Mouse (Mus musculus): ENCODE data around the gene Col9a1. TPM values are rescaled to one million over a fixed set of nuclear protein-coding genes. Genes with fewer than 3 reads are reported as not detected.

Col9a1 gene
- total and polyA plus RNA-seq, 2 experiments: not detected

- 77% methylated on average over 10 of the region's 10 CpGs for WGBS
- Histone ChIP-seq H3K27ac (replicated peaks; ENCODE audit: insufficient read depth, low read depth, low read length) (no peak overlapping the region), H3K4me3 (ENCODE audit: insufficient read depth, low read depth, low read length) (no peak overlapping the region), H3K4me1 (ENCODE audit: control insufficient read depth, insufficient read depth, low read length) (no peaks in the 10 kb centered on the region), H3K36me3 (ENCODE audit: control insufficient read depth, insufficient read depth, low read length) (no peaks in the 10 kb centered on the region), H3K79me2 (ENCODE audit: control insufficient read depth, insufficient read depth, low read length) (no peaks in the 10 kb centered on the region), H3K9ac (ENCODE audit: low read depth, low read length) (no peak overlapping the region), H3K27me3 (ENCODE audit: control insufficient read depth, insufficient read depth, low read length) (no peaks in the 10 kb centered on the region)
- no peak for DNase-seq (ENCODE audit: extremely low read depth, low read depth, low spot score)
- TF ChIP-seq POLR2A (IDR thresholded peaks at IDR 0.05; ENCODE audit: extremely low read depth, insufficient read depth, low read length): no peak
- no peak for TF ChIP-seq CTCF (IDR thresholded peaks at IDR 0.05; ENCODE audit: low read depth, low read length)
Measured at GRCm38 (mm10) chr1:24248294-24249104, 71.1 kb downstream of the Col9a1 start.

GRCm38 (mm10) chr1:24249105-24249664 is 71.8 kb downstream of the Col9a1 start:
- peak; percentile 22 for DNase-seq (ENCODE audit: extremely low read depth, low read depth, low spot score)
- 53% methylated on average over 3 of the region's 3 CpGs for WGBS
- Histone ChIP-seq H3K27me3 (ENCODE audit: control insufficient read depth, insufficient read depth, low read length) (no peaks in the 10 kb centered on the region), H3K9ac (ENCODE audit: low read depth, low read length) (no peak overlapping the region), H3K4me3 (ENCODE audit: insufficient read depth, low read depth, low read length) (no peak overlapping the region), H3K27ac (replicated peaks; ENCODE audit: insufficient read depth, low read depth, low read length) (no peak overlapping the region), H3K79me2 (ENCODE audit: control insufficient read depth, insufficient read depth, low read length) (no peaks in the 10 kb centered on the region), H3K4me1 (ENCODE audit: control insufficient read depth, insufficient read depth, low read length) (no peaks in the 10 kb centered on the region), H3K36me3 (ENCODE audit: control insufficient read depth, insufficient read depth, low read length) (no peaks in the 10 kb centered on the region)
- TF ChIP-seq CTCF (IDR thresholded peaks at IDR 0.05; ENCODE audit: low read depth, low read length) (peak; percentile 59), POLR2A (IDR thresholded peaks at IDR 0.05; ENCODE audit: extremely low read depth, insufficient read depth, low read length) (no peak)

GRCm38 (mm10) chr1:24257961-24258360 is 80.6 kb downstream of the Col9a1 start:
- Histone ChIP-seq H3K9ac (ENCODE audit: low read depth, low read length) (no peak overlapping the region), H3K36me3 (ENCODE audit: control insufficient read depth, insufficient read depth, low read length) (no peaks in the 10 kb centered on the region), H3K79me2 (ENCODE audit: control insufficient read depth, insufficient read depth, low read length) (no peaks in the 10 kb centered on the region), H3K27me3 (ENCODE audit: control insufficient read depth, insufficient read depth, low read length) (no peaks in the 10 kb centered on the region), H3K4me1 (ENCODE audit: control insufficient read depth, insufficient read depth, low read length) (no peaks in the 10 kb centered on the region), H3K4me3 (ENCODE audit: insufficient read depth, low read depth, low read length) (no peak overlapping the region), H3K27ac (replicated peaks; ENCODE audit: insufficient read depth, low read depth, low read length) (no peak overlapping the region)
- 81% methylated on average over 5 of the region's 5 CpGs for WGBS
- DNase-seq (ENCODE audit: extremely low read depth, low read depth, low spot score): no peak
- TF ChIP-seq CTCF (IDR thresholded peaks at IDR 0.05; ENCODE audit: low read depth, low read length): no peak
- TF ChIP-seq POLR2A (IDR thresholded peaks at IDR 0.05; ENCODE audit: extremely low read depth, insufficient read depth, low read length): no peak

GRCm38 (mm10) chr1:24259419-24259818 is 82.0 kb downstream of the Col9a1 start:
- Histone ChIP-seq H3K4me3 (ENCODE audit: insufficient read depth, low read depth, low read length) (no peak overlapping the region), H3K36me3 (ENCODE audit: control insufficient read depth, insufficient read depth, low read length) (no peaks in the 10 kb centered on the region), H3K79me2 (ENCODE audit: control insufficient read depth, insufficient read depth, low read length) (no peaks in the 10 kb centered on the region), H3K27ac (replicated peaks; ENCODE audit: insufficient read depth, low read depth, low read length) (no peak overlapping the region), H3K4me1 (ENCODE audit: control insufficient read depth, insufficient read depth, low read length) (no peaks in the 10 kb centered on the region), H3K27me3 (ENCODE audit: control insufficient read depth, insufficient read depth, low read length) (no peaks in the 10 kb centered on the region), H3K9ac (ENCODE audit: low read depth, low read length) (no peak overlapping the region)
- TF ChIP-seq POLR2A (IDR thresholded peaks at IDR 0.05; ENCODE audit: extremely low read depth, insufficient read depth, low read length): no peak
- no peak for TF ChIP-seq CTCF (IDR thresholded peaks at IDR 0.05; ENCODE audit: low read depth, low read length)
- DNase-seq (ENCODE audit: extremely low read depth, low read depth, low spot score): no peak
- 81% methylated on average over 6 of the region's 6 CpGs for WGBS

- no peak overlapping the region for H3K4me3 ChIP-seq (ENCODE audit: insufficient read depth, low read depth, low read length)
- H3K27ac ChIP-seq (replicated peaks; ENCODE audit: insufficient read depth, low read depth, low read length): no peak overlapping the region
- TF ChIP-seq CTCF (IDR thresholded peaks at IDR 0.05; ENCODE audit: low read depth, low read length) (no peak), POLR2A (IDR thresholded peaks at IDR 0.05; ENCODE audit: extremely low read depth, insufficient read depth, low read length) (no peak)
- no peaks in the 10 kb centered on the region for H3K36me3 ChIP-seq (ENCODE audit: control insufficient read depth, insufficient read depth, low read length)
- H3K27me3 ChIP-seq (ENCODE audit: control insufficient read depth, insufficient read depth, low read length): no peaks in the 10 kb centered on the region
- no peaks in the 10 kb centered on the region for H3K4me1 ChIP-seq (ENCODE audit: control insufficient read depth, insufficient read depth, low read length)
- DNase-seq (ENCODE audit: extremely low read depth, low read depth, low spot score): no peak
- no peaks in the 10 kb centered on the region for H3K79me2 ChIP-seq (ENCODE audit: control insufficient read depth, insufficient read depth, low read length)
- H3K9ac ChIP-seq (ENCODE audit: low read depth, low read length): no peak overlapping the region
Measured at GRCm38 (mm10) chr1:24261181-24261580, 83.8 kb downstream of the Col9a1 start.

- Histone ChIP-seq H3K9ac (ENCODE audit: low read depth, low read length) (no peak overlapping the region), H3K79me2 (ENCODE audit: control insufficient read depth, insufficient read depth, low read length) (no peaks in the 10 kb centered on the region), H3K4me1 (ENCODE audit: control insufficient read depth, insufficient read depth, low read length) (no peaks in the 10 kb centered on the region), H3K27me3 (ENCODE audit: control insufficient read depth, insufficient read depth, low read length) (no peaks in the 10 kb centered on the region), H3K36me3 (ENCODE audit: control insufficient read depth, insufficient read depth, low read length) (no peaks in the 10 kb centered on the region), H3K27ac (replicated peaks; ENCODE audit: insufficient read depth, low read depth, low read length) (no peak overlapping the region), H3K4me3 (ENCODE audit: insufficient read depth, low read depth, low read length) (no peak overlapping the region)
- no peak for TF ChIP-seq CTCF (IDR thresholded peaks at IDR 0.05; ENCODE audit: low read depth, low read length)
- no peak for TF ChIP-seq POLR2A (IDR thresholded peaks at IDR 0.05; ENCODE audit: extremely low read depth, insufficient read depth, low read length)
- 62% methylated on average over 3 of the region's 3 CpGs for WGBS
- no peak for DNase-seq (ENCODE audit: extremely low read depth, low read depth, low spot score)
Measured at GRCm38 (mm10) chr1:24267022-24267421, 89.6 kb downstream of the Col9a1 start.
